Mouse (Mus musculus): ENCODE data around the gene Atxn1.

GRCm38 (mm10) chr13:45513009-45513984 lies 451.5 kb downstream of the Atxn1 start:
- no peak for TF ChIP-seq CTCF (IDR thresholded peaks at IDR 0.05; ENCODE audit: borderline replicate concordance, insufficient read depth, low read length)
- no peak for TF ChIP-seq POLR2A (IDR thresholded peaks at IDR 0.05; ENCODE audit: low read depth, low read length)
